ENCODE assay signal across 7 mouse cellular contexts in the genomic region with DNA sequence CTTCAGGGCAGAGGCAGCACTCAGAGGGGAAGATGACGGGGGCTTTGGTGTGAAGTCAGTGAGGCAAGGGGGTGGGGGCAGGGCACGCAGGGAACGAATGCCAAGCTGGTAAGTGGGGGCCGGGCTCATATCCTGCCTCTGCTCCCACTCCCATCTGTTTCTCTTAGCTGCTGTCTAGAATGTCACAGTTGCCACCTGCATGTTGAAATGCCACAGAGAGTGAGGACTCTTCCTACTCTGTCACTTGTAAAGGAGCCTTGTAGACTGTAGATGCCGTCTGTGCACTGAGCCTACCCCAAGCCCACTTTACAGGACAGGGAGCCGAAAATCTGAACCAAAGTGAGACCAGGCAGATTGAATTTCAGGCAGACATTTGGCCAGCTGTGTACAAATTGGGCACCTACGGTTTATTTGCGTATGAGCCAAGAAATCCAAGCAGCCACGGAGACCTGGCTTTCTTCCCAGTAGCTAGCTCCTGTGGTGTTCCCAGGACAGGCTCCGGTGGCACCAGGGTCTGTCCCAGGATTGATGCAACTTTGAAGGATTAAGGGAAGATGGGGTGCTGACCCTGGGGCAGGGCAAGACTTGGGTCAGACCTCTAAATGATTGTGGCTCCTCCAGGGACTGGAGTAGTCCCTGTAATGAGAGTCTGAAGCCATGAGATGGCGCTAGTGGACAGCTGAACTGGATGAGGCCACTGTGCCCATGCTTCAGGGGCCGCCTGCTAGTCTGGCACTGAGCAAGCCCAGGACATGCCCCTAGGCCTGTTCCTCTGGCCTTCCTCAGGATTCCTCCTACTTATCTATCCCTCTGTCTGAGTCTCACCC. TPM values are rescaled to one million over a fixed set of nuclear protein-coding genes. Genes with fewer than 3 reads are reported as not detected.
DNase-seq lines count a peak whose midpoint lies in the region; ATAC-seq and TF ChIP-seq lines count a peak whose summit lies in the region.

No protein-coding gene starts in this region.

- ATAC-seq in heart, postnatal 0 days (ENCODE audit: insufficient read depth, low read depth): peak; percentile 63

- H3K4me2 ChIP-seq in heart, postnatal 0 days (ENCODE audit: low read depth, low read length): 0 out of 2 replicates have a peak overlapping the region, but pooled peaks have one; percentile 14

- peak overlapping the region; percentile 47 for H3K9ac ChIP-seq in ES-E14 (ENCODE audit: insufficient read depth, low read depth, low read length, poor library complexity, severe bottlenecking)
- no peak overlapping the region for H3K9ac ChIP-seq in heart, postnatal 0 days (replicated peaks; ENCODE audit: low read depth, low read length)

- peak overlapping the region; percentile 48; the same call in 1 of the 2 replicates for H3K27ac ChIP-seq in ES-E14 (ENCODE audit: insufficient read depth, low read depth, low read length, poor library complexity, severe bottlenecking)
- peak overlapping the region; percentile 5; the same call in 1 of the 2 replicates for H3K27ac ChIP-seq in embryonic facial prominence, embryonic 10.5 days (replicated peaks)
- no peak overlapping the region for H3K27ac ChIP-seq in heart, postnatal 0 days (ENCODE audit: low read depth)

- DNase-seq in ES-E14 (ENCODE audit: low read depth, low spot score): peak; percentile 81
- DNase-seq in adrenal gland, postnatal 10 days: peak; percentile 77
- DNase-seq in embryonic facial prominence, embryonic 10.5 days (ENCODE audit: low spot score): peak; percentile 76
- peak; percentile 68 for DNase-seq in heart, postnatal 0 days (ENCODE audit: low spot score)
- DNase-seq in layer of hippocampus, adult 18-20 months (ENCODE audit: low spot score in 2 of 2): peak; percentile 77 to 88
- peak; percentile 77 for DNase-seq in lung, postnatal 10 days
- peak; percentile 66 to 69 for DNase-seq in right cerebral cortex, adult 2 months (ENCODE audit: low spot score in 2 of 2)

- peak; percentile 80 for TF ChIP-seq CTCF in heart, postnatal 0 days (IDR thresholded peaks at IDR 0.05; ENCODE audit: low read depth)

- in situ Hi-C loops in ES-E14 (cut with MboI; ENCODE audit: low sequenced_read_pairs in 2 of 2, unreplicated experiment in 2 of 2): no loop called here

- WGBS in embryonic facial prominence, embryonic 10.5 days: 56% methylated on average over 12 of the region's 12 CpGs
- WGBS in heart, postnatal 0 days: 34% methylated on average over 12 of the region's 12 CpGs

- TF ChIP-seq EP300 in heart, postnatal 0 days (IDR thresholded peaks at IDR 0.05; ENCODE audit: low read depth): no peak

- H3K4me3 ChIP-seq in ES-E14 (ENCODE audit: insufficient read depth in 1 of 2, low read depth in 1 of 2, low read length in 2 of 2, poor library complexity in 1 of 2, severe bottlenecking in 1 of 2): no peak overlapping the region
- H3K4me3 ChIP-seq in embryonic facial prominence, embryonic 10.5 days: no peak overlapping the region
- no peak overlapping the region for H3K4me3 ChIP-seq in heart, postnatal 0 days (ENCODE audit: low read depth, low read length)

- peaks cover 13% of the 10 kb centered on the region; the same call in 1 of the 2 replicates for H3K27me3 ChIP-seq in embryonic facial prominence, embryonic 10.5 days (replicated peaks; ENCODE audit: low read depth, poor library complexity, severe bottlenecking)
- H3K27me3 ChIP-seq in heart, postnatal 0 days (ENCODE audit: control insufficient read depth, insufficient read depth, low read length): no peaks in the 10 kb centered on the region

- peaks cover 0 to 21% of the 10 kb centered on the region in 2 experiments; a peak in 1 of 4 replicates for H3K4me1 ChIP-seq in ES-E14 (ENCODE audit: control insufficient read depth in 2 of 2, insufficient read depth in 2 of 2, low read length in 2 of 2, poor library complexity in 1 of 2)
- peaks cover 42% of the 10 kb centered on the region for H3K4me1 ChIP-seq in embryonic facial prominence, embryonic 10.5 days
- H3K4me1 ChIP-seq in heart, postnatal 0 days (ENCODE audit: control insufficient read depth, insufficient read depth): no peaks in the 10 kb centered on the region

- H3K36me3 ChIP-seq in ES-E14 (ENCODE audit: control insufficient read depth, insufficient read depth, low read length, poor library complexity, severe bottlenecking): no peaks in the 10 kb centered on the region
- no peaks in the 10 kb centered on the region for H3K36me3 ChIP-seq in embryonic facial prominence, embryonic 10.5 days (replicated peaks)
- H3K36me3 ChIP-seq in heart, postnatal 0 days (replicated peaks; ENCODE audit: control insufficient read depth, insufficient read depth, low read length): no peaks in the 10 kb centered on the region

- H3K9me3 ChIP-seq in ES-E14 (ENCODE audit: control insufficient read depth, insufficient read depth, low read depth, low read length): no peaks in the 10 kb centered on the region
- no peaks in the 10 kb centered on the region for H3K9me3 ChIP-seq in embryonic facial prominence, embryonic 10.5 days
- no peaks in the 10 kb centered on the region for H3K9me3 ChIP-seq in heart, postnatal 0 days (replicated peaks; ENCODE audit: control insufficient read depth, low read length)

TF ChIP-seq in ES-E14, 5 proteins besides CTCF, POLR2A, EP300 and RAD21:
- TF ChIP-seq ZC3H11A (IDR thresholded peaks at IDR 0.05; ENCODE audit: borderline replicate concordance, low read depth, low read length) (peak; percentile 62; the same call in 1 of the 2 replicates), MAFK (IDR thresholded peaks at IDR 0.05; ENCODE audit: insufficient read depth, low read depth, low read length) (no peak), HCFC1 (IDR thresholded peaks at IDR 0.05; ENCODE audit: borderline replicate concordance, insufficient read depth, low read length) (peak; percentile 48; the same call in 1 of the 2 replicates), ZNF384 (IDR thresholded peaks at IDR 0.05; ENCODE audit: low read depth, low read length) (no peak)

RNA-seq across cellular contexts. Expression of a gene that starts 11.1 kb away (rescaled TPM):
- 21.8 and 23.2 TPM in 2 replicates for total RNA-seq in ES-E14 (2012; rRNA removed)
- 10 to 100 TPM; 35.2 to 43.2 TPM for total RNA-seq in adrenal gland, postnatal 10 days (2021)
- polyA plus RNA-seq in embryonic facial prominence, embryonic 10.5 days (2016; fragmentation: Nextera tagmentation; extraction: Ambion mirVana): 9.3 and 9.8 TPM in 2 replicates
- 28.4 and 42.3 TPM in 2 replicates for total RNA-seq in heart, postnatal 0 days (2014; rRNA removed; ENCODE audit: low replicate concordance)
- polyA plus RNA-seq in heart, postnatal 0 days (2015; fragmentation: Nextera tagmentation; extraction: Ambion mirVana): 2.6 and 2.8 TPM in 2 replicates
- 100 to 1,000 TPM; 171 to 178 TPM for total RNA-seq in layer of hippocampus, adult 18-20 months (2021)

RNA-seq across cellular contexts. Expression of a gene that starts 31.4 kb away (rescaled TPM):
- total RNA-seq in ES-E14 (2012; rRNA removed): 0.45 and 0.95 TPM in 2 replicates
- total RNA-seq in adrenal gland, postnatal 10 days (2021): 1 to 10 TPM; 3.8 to 4.2 TPM
- polyA plus RNA-seq in embryonic facial prominence, embryonic 10.5 days (2016; fragmentation: Nextera tagmentation; extraction: Ambion mirVana): 1.8 and 3.0 TPM in 2 replicates
- 1.0 and 4.5 TPM in 2 replicates for total RNA-seq in heart, postnatal 0 days (2014; rRNA removed; ENCODE audit: low replicate concordance)
- polyA plus RNA-seq in heart, postnatal 0 days (2015; fragmentation: Nextera tagmentation; extraction: Ambion mirVana): 3.5 and 3.9 TPM in 2 replicates
- total RNA-seq in layer of hippocampus, adult 18-20 months (2021): 1 to 10 TPM; 2.9 to 3.9 TPM
